ENCODE assay signal across 31 mouse cellular contexts in genomic region chr4:85591037-85591436, GRCm38 (mm10).
DNase-seq lines count a peak whose midpoint lies in the region; ATAC-seq and TF ChIP-seq lines count a peak whose summit lies in the region.
"Had no signal": no experiment of that assay in that cellular context is flagged by ENCODE, and none has a peak within 500 bp of the region (broad histone marks: within the 10 kb centered on the region; RNA-seq: fewer than 3 reads in every experiment).

No protein-coding gene starts in this region.

- no peak for TF ChIP-seq CTCF in lung, postnatal 0 days (IDR thresholded peaks at IDR 0.05)

- no peaks in the 10 kb centered on the region for H3K27me3 ChIP-seq in limb, embryonic 11.5 days (ENCODE audit: control insufficient read depth, insufficient read depth, low read length)
- H3K27me3 ChIP-seq in limb, embryonic 10.5 days (ENCODE audit: low read depth, poor library complexity, severe bottlenecking): no peaks in the 10 kb centered on the region
- H3K27me3 ChIP-seq in lung, postnatal 0 days (replicated peaks; ENCODE audit: insufficient read depth, low read length): no peaks in the 10 kb centered on the region
- H3K27me3 ChIP-seq: embryonic facial prominence, embryonic 12.5 days; hindbrain, embryonic 15.5 days; kidney, embryonic 15.5 days; limb, embryonic 15.5 days; midbrain, embryonic 15.5 days; neural tube, embryonic 15.5 days had no signal

- WGBS in limb, embryonic 11.5 days: 59% methylated on average over 7 of the region's 7 CpGs
- WGBS in limb, embryonic 10.5 days: 76% methylated on average over 7 of the region's 7 CpGs
- WGBS in lung, postnatal 0 days: 56% methylated on average over 7 of the region's 7 CpGs

- H3K27ac ChIP-seq in limb, embryonic 11.5 days (replicated peaks; ENCODE audit: low read depth, low read length): no peak overlapping the region
- no peak overlapping the region for H3K27ac ChIP-seq in limb, embryonic 10.5 days
- no peak overlapping the region for H3K27ac ChIP-seq in lung, postnatal 0 days (ENCODE audit: low read length)
- H3K27ac ChIP-seq: embryonic facial prominence, embryonic 12.5 days; gastrocnemius, adult 2 months; hindbrain, embryonic 10.5 days; hindbrain, embryonic 15.5 days; kidney, embryonic 15.5 days; layer of hippocampus, adult 2 months; left cerebral cortex, adult 2 months; limb, embryonic 15.5 days; midbrain, embryonic 10.5 days; midbrain, embryonic 15.5 days; neural tube, embryonic 15.5 days had no signal

- TF ChIP-seq EP300 in lung, postnatal 0 days (IDR thresholded peaks at IDR 0.05): no peak

- intact Hi-C loops in heart, postnatal 36 days (cut with DNase I): no loop called here

- H3K9me3 ChIP-seq in limb, embryonic 11.5 days (ENCODE audit: control insufficient read depth, low read length): no peaks in the 10 kb centered on the region
- H3K9me3 ChIP-seq in limb, embryonic 10.5 days (replicated peaks): no peaks in the 10 kb centered on the region
- no peaks in the 10 kb centered on the region for H3K9me3 ChIP-seq in lung, postnatal 0 days (ENCODE audit: low read length)
- H3K9me3 ChIP-seq: embryonic facial prominence, embryonic 12.5 days; G1E; hindbrain, embryonic 10.5 days; hindbrain, embryonic 15.5 days; kidney, embryonic 15.5 days; limb, embryonic 15.5 days; midbrain, embryonic 10.5 days; midbrain, embryonic 15.5 days; neural tube, embryonic 15.5 days had no signal

- no peaks in the 10 kb centered on the region for H3K4me1 ChIP-seq in limb, embryonic 11.5 days (ENCODE audit: control insufficient read depth, insufficient read depth, low read length)
- H3K4me1 ChIP-seq in limb, embryonic 10.5 days: peaks cover 5% of the 10 kb centered on the region; the same call in 1 of the 2 replicates
- H3K4me1 ChIP-seq in lung, postnatal 0 days (ENCODE audit: insufficient read depth, low read depth, low read length): no peaks in the 10 kb centered on the region
- H3K4me1 ChIP-seq: embryonic facial prominence, embryonic 12.5 days; hindbrain, embryonic 10.5 days; hindbrain, embryonic 15.5 days; kidney, embryonic 15.5 days; limb, embryonic 15.5 days; midbrain, embryonic 15.5 days; neural tube, embryonic 15.5 days had no signal

- ATAC-seq in limb, embryonic 11.5 days (ENCODE audit: insufficient number of reproducible peaks, low FRiP score, low TSS enrichment, low read depth): no peak
- ATAC-seq in lung, postnatal 0 days: 0 out of 2 replicates have a peak, but pooled peaks have one; percentile 32
- ATAC-seq: forebrain, embryonic 14.5 days; inflammation-experienced regulatory T-cells, adult 6 months; liver, postnatal 0 days; midbrain, embryonic 15.5 days had no signal

- no peak overlapping the region for H3K4me3 ChIP-seq in limb, embryonic 11.5 days (ENCODE audit: low read depth, low read length)
- no peak overlapping the region for H3K4me3 ChIP-seq in limb, embryonic 10.5 days
- no peak overlapping the region for H3K4me3 ChIP-seq in lung, postnatal 0 days (ENCODE audit: low read depth, low read length)
- H3K4me3 ChIP-seq: embryonic facial prominence, embryonic 12.5 days; gastrocnemius, adult 2 months; hindbrain, embryonic 10.5 days; hindbrain, embryonic 15.5 days; kidney, embryonic 15.5 days; layer of hippocampus, adult 2 months; left cerebral cortex, adult 2 months; limb, embryonic 15.5 days; midbrain, embryonic 10.5 days; midbrain, embryonic 15.5 days; neural tube, embryonic 15.5 days had no signal

- no peak overlapping the region for H3K9ac ChIP-seq in limb, embryonic 11.5 days (ENCODE audit: low read length)
- H3K9ac ChIP-seq in lung, postnatal 0 days (replicated peaks; ENCODE audit: low read depth): no peak overlapping the region
- H3K9ac ChIP-seq: embryonic facial prominence, embryonic 12.5 days; hindbrain, embryonic 15.5 days; kidney, embryonic 15.5 days; limb, embryonic 15.5 days; liver, postnatal 0 days; midbrain, embryonic 15.5 days; neural tube, embryonic 15.5 days had no signal

- no peaks in the 10 kb centered on the region for H3K36me3 ChIP-seq in limb, embryonic 11.5 days (ENCODE audit: control insufficient read depth, insufficient read depth, low read length)
- H3K36me3 ChIP-seq in limb, embryonic 10.5 days: no peaks in the 10 kb centered on the region
- no peaks in the 10 kb centered on the region for H3K36me3 ChIP-seq in lung, postnatal 0 days (ENCODE audit: insufficient read depth, low read length)
- H3K36me3 ChIP-seq: embryonic facial prominence, embryonic 12.5 days; G1E; hindbrain, embryonic 10.5 days; hindbrain, embryonic 15.5 days; kidney, embryonic 15.5 days; limb, embryonic 15.5 days; midbrain, embryonic 10.5 days; midbrain, embryonic 15.5 days; neural tube, embryonic 15.5 days had no signal

- peak; percentile 85 for DNase-seq in heart, adult 11 months
- no peak for DNase-seq in heart, postnatal 36 days
- peak; percentile 23 for DNase-seq in limb, embryonic 11.5 days (ENCODE audit: low spot score)
- DNase-seq in limb, embryonic 10.5 days (ENCODE audit: low spot score): no peak
- DNase-seq in lung, postnatal 0 days (ENCODE audit: low spot score): no peak
- DNase-seq in lung, postnatal 36 days: no peak
- no peak for DNase-seq in left cerebral cortex, adult 8-10 months (ENCODE audit: low spot score in 2 of 2)
- DNase-seq: adrenal gland, postnatal 10 days; cerebellum, adult 8-10 months; cerebellum, postnatal 25 days; gastrocnemius, adult 2 months; gastrocnemius, postnatal 36 days; kidney, adult 18-20 months; kidney, postnatal 36 days; liver, postnatal 0 days; right cerebral cortex, adult 18-20 months; spleen, adult 18-20 months; thymus, postnatal 14 days had no signal

- H3K4me2 ChIP-seq in limb, embryonic 11.5 days (ENCODE audit: low read depth, severe bottlenecking): no peak overlapping the region
- no peak overlapping the region for H3K4me2 ChIP-seq in lung, postnatal 0 days (replicated peaks; ENCODE audit: low read depth, low read length)
- H3K4me2 ChIP-seq: embryonic facial prominence, embryonic 12.5 days; hindbrain, embryonic 15.5 days; kidney, embryonic 15.5 days; limb, embryonic 15.5 days; midbrain, embryonic 15.5 days; neural tube, embryonic 15.5 days had no signal

Comparison
In these comparisons a context has a peak if more than half of its experiments do, and no peak if none do; other contexts are left out.
1. DNase-seq: peak in heart, adult 11 months (single experiment) and limb, embryonic 11.5 days (single experiment); none in heart, postnatal 36 days (0 of 2), limb, embryonic 10.5 days (single experiment), lung, postnatal 0 days (single experiment), lung, postnatal 36 days (single experiment) and left cerebral cortex, adult 8-10 months (0 of 2).